Mouse (Mus musculus): ENCODE measurements around the gene Ebp. TPM values are rescaled to one million over a fixed set of nuclear protein-coding genes. Genes with fewer than 3 reads are reported as not detected.

The Ebp gene
- polyA plus RNA-seq, 1 experiment from 2014 or later = 39.3 TPM

DNA sequence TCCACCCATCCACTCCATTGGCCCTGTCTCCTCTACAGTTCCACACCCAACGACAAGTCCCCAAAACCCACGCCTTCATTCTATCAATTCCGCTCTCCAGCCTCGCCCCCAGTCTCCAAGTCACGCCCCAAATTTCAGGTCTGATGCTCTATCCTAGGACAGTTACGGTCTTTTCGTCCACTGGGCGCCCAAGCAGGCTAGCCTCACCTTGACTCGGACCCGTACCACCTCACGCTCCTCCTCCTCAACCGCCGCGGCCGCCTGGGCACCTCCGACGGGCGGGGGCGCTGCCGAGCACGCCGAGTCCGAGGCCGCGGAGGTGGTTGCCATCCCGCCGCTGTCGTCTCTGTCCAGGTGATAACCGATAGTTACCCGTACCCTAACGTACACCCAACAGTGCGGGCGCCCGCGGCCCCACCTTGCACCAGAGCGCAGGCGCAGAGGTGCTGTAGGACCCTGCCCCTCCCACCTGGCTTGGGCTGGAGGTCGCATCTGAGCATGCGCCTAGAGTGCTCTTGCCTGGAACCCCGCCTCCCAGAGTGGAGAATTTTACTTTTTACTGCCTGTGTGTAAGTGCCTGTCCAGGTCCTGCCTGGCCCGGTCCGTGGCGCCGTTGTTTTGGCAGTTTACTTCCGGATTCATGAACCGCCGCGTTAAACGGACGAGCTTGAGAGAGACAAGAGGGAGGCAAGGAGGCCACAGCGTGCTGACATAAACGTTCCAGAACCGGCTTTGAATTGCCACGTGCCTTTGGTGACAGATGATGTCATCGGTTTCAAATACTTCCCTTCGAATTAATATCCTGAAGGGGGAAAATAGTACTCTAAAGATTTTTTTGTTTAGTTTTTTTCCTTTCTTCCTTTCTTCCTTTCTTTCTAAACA lies 17.6 kb downstream of the Ebp start, which contains the start of gene Tbc1d25:
Gene Tbc1d25, minus strand, starts transcription at position 678 of the 882 bp plus-strand sequence.
- peak; percentile 82 for DNase-seq (ENCODE audit: low spot score)
- peak within 1 kb of the TSS; percentile 54 for H3K4me3 ChIP-seq (ENCODE audit: low read depth, low read length)
- no peaks in the 10 kb centered on the region for H3K36me3 ChIP-seq (ENCODE audit: control insufficient read depth, insufficient read depth, low read length)
- peak within 1 kb of the TSS; percentile 37 for H3K4me2 ChIP-seq (replicated peaks; ENCODE audit: low read depth, low read length)
- no peaks in the 10 kb centered on the region for H3K4me1 ChIP-seq (replicated peaks; ENCODE audit: control insufficient read depth, insufficient read depth, low read length)
- H3K9ac ChIP-seq (ENCODE audit: low read depth, low read length) = peak within 1 kb of the TSS; percentile 54
- no peaks in the 10 kb centered on the region for H3K9me3 ChIP-seq (ENCODE audit: control insufficient read depth, low read length)
- H3K27me3 ChIP-seq (ENCODE audit: control insufficient read depth, insufficient read depth, low read length) = no peaks in the 10 kb centered on the region
- WGBS = 17% methylated on average over 54 of the region's 56 CpGs
- ATAC-seq (ENCODE audit: low FRiP score) = peak; percentile 90
- H3K27ac ChIP-seq (ENCODE audit: low read depth, low read length) = no peak within 1 kb of the TSS

DNA sequence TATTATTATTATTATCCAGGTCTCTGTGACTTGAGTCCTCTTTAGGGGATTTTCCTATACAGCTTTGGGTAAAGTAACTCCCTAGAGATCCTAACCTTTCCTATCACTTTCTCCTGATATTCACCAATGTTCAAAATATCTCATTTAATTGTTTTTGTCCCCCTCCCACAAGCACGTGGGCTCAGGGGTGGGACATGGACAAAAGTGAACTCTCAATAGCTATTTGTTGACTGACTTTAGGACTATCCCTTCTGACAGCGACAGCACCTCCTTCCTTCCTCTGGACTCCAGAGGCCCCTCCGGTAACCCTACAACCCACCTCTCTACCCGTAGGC lies 18.2 kb downstream of the Ebp start:
- Histone ChIP-seq H3K4me3 (ENCODE audit: low read depth, low read length) (peak overlapping the region; percentile 54), H3K27ac (ENCODE audit: low read depth, low read length) (no peak overlapping the region), H3K4me1 (replicated peaks; ENCODE audit: control insufficient read depth, insufficient read depth, low read length) (no peaks in the 10 kb centered on the region), H3K36me3 (ENCODE audit: control insufficient read depth, insufficient read depth, low read length) (no peaks in the 10 kb centered on the region), H3K9ac (ENCODE audit: low read depth, low read length) (peak overlapping the region; percentile 54), H3K9me3 (ENCODE audit: control insufficient read depth, low read length) (no peaks in the 10 kb centered on the region), H3K4me2 (replicated peaks; ENCODE audit: low read depth, low read length) (peak overlapping the region; percentile 37), H3K27me3 (ENCODE audit: control insufficient read depth, insufficient read depth, low read length) (no peaks in the 10 kb centered on the region)
- ATAC-seq (ENCODE audit: low FRiP score) (no peak; the same call in 1 of the 2 replicates), DNase-seq (ENCODE audit: low spot score) (no peak)
- WGBS = 19% methylated on average over 4 of the region's 4 CpGs

DNA sequence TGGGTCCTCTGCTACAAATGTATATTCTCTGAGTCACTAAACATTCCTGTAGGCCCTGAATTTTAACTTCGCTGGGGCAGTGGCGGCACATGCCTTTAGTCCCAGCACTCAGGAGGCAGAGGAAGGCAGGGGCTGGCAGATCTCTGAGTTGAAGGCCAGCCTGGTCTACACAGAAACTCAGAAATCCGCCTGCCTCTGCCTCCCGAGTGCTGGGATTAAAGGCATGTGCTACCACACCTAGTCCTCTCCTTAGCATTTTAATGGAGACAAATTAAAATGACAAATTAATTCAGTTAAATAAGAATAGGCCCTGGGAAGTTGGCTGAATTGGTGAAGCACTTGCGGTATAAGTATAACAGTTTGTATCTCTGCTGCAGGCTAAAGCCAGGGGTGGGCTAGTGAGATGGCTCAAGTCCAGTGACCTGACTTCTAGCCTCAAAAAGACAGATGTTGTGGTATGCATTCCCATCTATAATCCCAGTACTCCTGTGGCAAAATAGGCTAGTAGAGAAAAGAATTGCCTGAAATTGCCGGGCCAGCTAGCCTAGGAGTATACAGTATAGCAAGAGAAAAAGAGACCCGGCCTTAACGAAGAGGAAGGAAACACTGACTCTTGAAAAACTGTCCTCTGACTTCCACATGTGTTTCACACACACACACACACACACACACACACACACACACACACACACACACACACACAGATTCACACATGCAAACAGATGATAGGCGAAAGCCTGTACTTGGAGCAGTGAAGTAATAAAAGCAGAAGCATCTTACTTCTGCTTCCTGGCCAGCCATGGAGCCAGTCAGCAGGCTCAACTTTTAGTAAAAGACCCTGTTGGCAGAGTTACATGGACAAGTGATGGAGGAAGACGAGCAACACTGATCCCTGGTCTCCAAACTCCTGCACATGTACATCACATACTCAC lies 25.3 kb downstream of the Ebp start:
- DNase-seq (ENCODE audit: low spot score) (no peak), ATAC-seq (ENCODE audit: low FRiP score) (no peak)
- Histone ChIP-seq H3K9me3 (ENCODE audit: control insufficient read depth, low read length) (no peaks in the 10 kb centered on the region), H3K36me3 (ENCODE audit: control insufficient read depth, insufficient read depth, low read length) (no peaks in the 10 kb centered on the region), H3K27ac (ENCODE audit: low read depth, low read length) (no peak overlapping the region), H3K27me3 (ENCODE audit: control insufficient read depth, insufficient read depth, low read length) (no peaks in the 10 kb centered on the region), H3K9ac (ENCODE audit: low read depth, low read length) (no peak overlapping the region), H3K4me1 (replicated peaks; ENCODE audit: control insufficient read depth, insufficient read depth, low read length) (no peaks in the 10 kb centered on the region), H3K4me3 (ENCODE audit: low read depth, low read length) (no peak overlapping the region), H3K4me2 (replicated peaks; ENCODE audit: low read depth, low read length) (no peak overlapping the region)
- 94% methylated on average over 10 of the region's 10 CpGs for WGBS

DNA sequence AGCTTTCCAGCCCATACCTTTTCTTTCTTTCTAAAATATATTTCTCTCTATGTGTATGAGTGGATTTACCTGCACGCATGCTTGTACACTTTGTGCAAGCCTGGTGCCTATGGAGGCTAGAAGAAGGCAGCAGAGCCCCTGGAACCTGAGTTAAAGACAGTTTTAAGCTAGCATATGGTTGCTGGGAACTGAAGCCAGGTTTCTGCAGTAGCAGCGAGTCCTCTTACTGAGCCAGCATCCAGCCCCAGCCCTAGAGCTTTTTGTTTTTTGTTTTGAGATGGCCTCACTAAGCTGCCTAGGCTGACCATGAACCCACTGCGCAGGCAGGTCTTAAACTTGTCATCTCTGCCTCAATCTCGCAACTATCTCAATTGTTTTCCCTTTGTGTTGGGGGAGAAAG lies 28.8 kb downstream of the Ebp start:
- H3K9me3 ChIP-seq (ENCODE audit: control insufficient read depth, low read length) = no peaks in the 10 kb centered on the region
- no peak for DNase-seq (ENCODE audit: low spot score)

DNA sequence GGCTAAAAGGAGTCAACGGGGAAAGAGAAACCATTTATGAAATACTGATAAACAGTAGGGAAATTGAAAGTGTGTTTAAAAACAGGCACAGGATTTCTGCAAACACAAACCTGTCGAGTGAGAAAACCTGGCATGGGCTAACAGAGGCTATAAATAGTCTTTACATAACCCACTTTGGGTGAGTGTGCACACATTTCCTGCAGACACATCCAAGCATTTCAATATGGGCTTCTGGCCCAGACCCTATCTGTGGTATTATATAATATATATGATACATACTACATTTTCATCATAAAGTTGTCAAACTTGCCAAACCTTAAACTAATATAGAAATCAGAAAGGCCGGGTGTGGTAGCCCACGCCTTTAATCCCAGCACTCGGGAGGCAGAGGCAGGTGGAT lies 30.2 kb downstream of the Ebp start:
- Histone ChIP-seq H3K4me2 (replicated peaks; ENCODE audit: low read depth, low read length) (no peak overlapping the region), H3K4me1 (replicated peaks; ENCODE audit: control insufficient read depth, insufficient read depth, low read length) (no peaks in the 10 kb centered on the region)
- whole genome bisulfite sequencing = 90% methylated on average over 5 of the region's 5 CpGs

More for the DNA sequence above, 28.8 kb downstream of the Ebp start:
- Histone ChIP-seq H3K4me2 (replicated peaks; ENCODE audit: low read depth, low read length) (no peak overlapping the region), H3K4me1 (replicated peaks; ENCODE audit: control insufficient read depth, insufficient read depth, low read length) (no peaks in the 10 kb centered on the region), H3K27ac (ENCODE audit: low read depth, low read length) (no peak overlapping the region), H3K36me3 (ENCODE audit: control insufficient read depth, insufficient read depth, low read length) (no peaks in the 10 kb centered on the region), H3K27me3 (ENCODE audit: control insufficient read depth, insufficient read depth, low read length) (no peaks in the 10 kb centered on the region), H3K9ac (ENCODE audit: low read depth, low read length) (no peak overlapping the region), H3K4me3 (ENCODE audit: low read depth, low read length) (no peak overlapping the region)
- no peak for ATAC-seq (ENCODE audit: low FRiP score)
- 90% methylated on average over 4 of the region's 4 CpGs for WGBS

DNA sequence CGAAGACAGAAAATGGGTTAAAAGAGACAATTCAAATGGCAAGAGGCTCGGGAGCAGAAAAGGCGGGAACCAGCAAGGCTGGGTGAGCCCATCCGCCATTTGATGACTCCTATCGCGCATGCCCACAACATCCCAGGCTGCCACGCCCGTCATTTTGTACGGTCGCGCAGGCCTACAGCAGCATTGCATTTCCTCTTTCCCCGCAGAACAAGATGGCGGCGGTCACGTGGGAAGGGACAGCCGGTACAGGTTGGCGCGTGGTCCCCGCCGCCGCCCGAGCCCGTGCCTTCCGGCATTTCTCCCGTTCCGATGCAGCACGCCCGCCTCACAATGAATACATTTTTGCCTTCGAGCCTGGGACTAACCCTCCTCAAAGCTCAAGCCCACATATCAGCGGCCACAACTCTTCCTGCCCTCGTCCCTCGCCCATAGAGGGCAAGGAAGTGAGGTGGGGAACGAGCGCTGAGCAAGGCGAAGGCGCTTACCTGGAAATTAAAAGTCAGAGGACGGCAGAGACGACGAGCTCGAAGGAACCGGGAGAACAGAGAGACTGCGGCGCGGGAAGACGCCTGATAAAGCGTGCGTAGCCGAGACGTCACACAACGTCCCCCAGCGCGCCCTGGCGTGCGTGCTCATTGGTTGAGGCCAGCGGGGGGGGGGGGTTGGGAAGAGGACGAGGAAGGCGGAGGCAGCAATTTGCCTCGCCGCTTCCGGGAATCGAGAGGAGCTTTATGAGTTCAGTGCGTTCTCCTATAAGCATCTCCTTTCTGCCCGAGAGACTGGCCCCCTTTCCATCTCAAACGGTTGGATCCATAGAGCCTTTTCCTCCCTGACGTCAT lies 47.9 kb downstream of the Ebp start, which contains the start of gene Rbm3:
Gene Rbm3, minus strand, starts transcription at position 728 of the 839 bp plus-strand sequence.
- peak within 1 kb of the TSS; percentile 88 for H3K27ac ChIP-seq (ENCODE audit: low read depth, low read length)

More for the DNA sequence above, 30.2 kb downstream of the Ebp start:
- Histone ChIP-seq H3K27me3 (ENCODE audit: control insufficient read depth, insufficient read depth, low read length) (no peaks in the 10 kb centered on the region), H3K36me3 (ENCODE audit: control insufficient read depth, insufficient read depth, low read length) (no peaks in the 10 kb centered on the region), H3K4me3 (ENCODE audit: low read depth, low read length) (no peak overlapping the region), H3K27ac (ENCODE audit: low read depth, low read length) (no peak overlapping the region), H3K9ac (ENCODE audit: low read depth, low read length) (no peak overlapping the region), H3K9me3 (ENCODE audit: control insufficient read depth, low read length) (no peaks in the 10 kb centered on the region)
- ATAC-seq (ENCODE audit: low FRiP score) (no peak), DNase-seq (ENCODE audit: low spot score) (no peak)

DNA sequence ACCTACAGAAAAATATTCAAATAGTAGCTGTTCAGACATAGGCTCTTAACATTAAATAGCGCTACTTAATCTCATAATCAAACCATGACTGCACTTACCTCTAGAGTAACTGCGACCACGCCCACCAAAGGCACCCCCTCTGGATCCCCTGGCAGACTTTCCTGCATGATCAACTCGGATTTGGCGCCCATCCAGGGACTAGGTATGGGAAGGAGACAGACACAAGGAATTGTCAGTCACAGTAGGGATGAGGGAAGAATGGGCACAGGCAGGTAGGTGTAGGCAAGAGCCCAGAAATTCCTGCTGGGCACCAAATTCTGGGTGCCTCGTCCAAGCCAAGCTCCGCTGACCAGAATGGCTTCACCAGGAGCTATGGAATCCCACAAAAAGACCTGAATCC lies 49.6 kb downstream of the Ebp start:
- Histone ChIP-seq H3K4me1 (replicated peaks; ENCODE audit: control insufficient read depth, insufficient read depth, low read length) (peaks cover 4% of the 10 kb centered on the region; the same call in 1 of the 2 replicates), H3K27ac (ENCODE audit: low read depth, low read length) (no peak overlapping the region), H3K4me3 (ENCODE audit: low read depth, low read length) (peak overlapping the region; percentile 57), H3K9me3 (ENCODE audit: control insufficient read depth, low read length) (no peaks in the 10 kb centered on the region), H3K36me3 (ENCODE audit: control insufficient read depth, insufficient read depth, low read length) (no peaks in the 10 kb centered on the region), H3K4me2 (replicated peaks; ENCODE audit: low read depth, low read length) (peak overlapping the region; percentile 72), H3K27me3 (ENCODE audit: control insufficient read depth, insufficient read depth, low read length) (no peaks in the 10 kb centered on the region), H3K9ac (ENCODE audit: low read depth, low read length) (peak overlapping the region; percentile 83; the same call in 1 of the 2 replicates)
- DNase-seq (ENCODE audit: low spot score) (no peak), ATAC-seq (ENCODE audit: low FRiP score) (no peak)
- WGBS = 77% methylated on average over 7 of the region's 7 CpGs

More for the DNA sequence above, 47.9 kb downstream of the Ebp start, which contains the start of gene Rbm3:
- Histone ChIP-seq H3K9ac (ENCODE audit: low read depth, low read length) (peak within 1 kb of the TSS; percentile 83), H3K36me3 (ENCODE audit: control insufficient read depth, insufficient read depth, low read length) (no peaks in the 10 kb centered on the region), H3K4me1 (replicated peaks; ENCODE audit: control insufficient read depth, insufficient read depth, low read length) (peaks cover 4% of the 10 kb centered on the region; the same call in 1 of the 2 replicates), H3K9me3 (ENCODE audit: control insufficient read depth, low read length) (no peaks in the 10 kb centered on the region), H3K4me3 (ENCODE audit: low read depth, low read length) (peak within 1 kb of the TSS; percentile 57), H3K4me2 (replicated peaks; ENCODE audit: low read depth, low read length) (peak within 1 kb of the TSS; percentile 72), H3K27me3 (ENCODE audit: control insufficient read depth, insufficient read depth, low read length) (no peaks in the 10 kb centered on the region)
- ATAC-seq (ENCODE audit: low FRiP score) (peak; percentile 97), DNase-seq (ENCODE audit: low spot score) (peak; percentile 83)
- 12% methylated on average over 56 of the region's 65 CpGs for WGBS

DNA sequence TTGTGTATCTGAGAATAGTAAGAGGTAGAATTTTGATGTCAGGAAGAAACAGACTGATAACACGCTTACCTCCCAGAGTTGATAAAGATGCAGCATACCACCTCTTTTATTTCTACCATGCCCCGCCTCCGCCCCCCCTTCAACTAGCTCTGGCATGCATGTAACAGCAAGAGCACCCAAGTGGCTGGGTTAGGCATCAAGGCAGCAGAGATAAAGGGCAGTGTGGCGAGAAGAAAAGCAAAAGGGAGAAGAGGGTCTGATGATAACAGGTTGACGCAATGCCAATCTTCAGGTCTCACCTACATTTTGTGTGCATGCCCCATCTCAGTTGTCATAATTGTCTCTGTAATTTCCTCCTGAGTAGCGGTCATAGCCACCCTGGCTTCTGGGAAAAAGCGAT lies 50.4 kb downstream of the Ebp start:
- no peak for ATAC-seq (ENCODE audit: low FRiP score)
- Histone ChIP-seq H3K9me3 (ENCODE audit: control insufficient read depth, low read length) (no peaks in the 10 kb centered on the region), H3K36me3 (ENCODE audit: control insufficient read depth, insufficient read depth, low read length) (no peaks in the 10 kb centered on the region), H3K4me1 (replicated peaks; ENCODE audit: control insufficient read depth, insufficient read depth, low read length) (peaks cover 4% of the 10 kb centered on the region; the same call in 1 of the 2 replicates), H3K27me3 (ENCODE audit: control insufficient read depth, insufficient read depth, low read length) (no peaks in the 10 kb centered on the region), H3K4me3 (ENCODE audit: low read depth, low read length) (no peak overlapping the region), H3K4me2 (replicated peaks; ENCODE audit: low read depth, low read length) (no peak overlapping the region), H3K27ac (ENCODE audit: low read depth, low read length) (no peak overlapping the region), H3K9ac (ENCODE audit: low read depth, low read length) (no peak overlapping the region)
- DNase-seq (ENCODE audit: low spot score) = no peak
- 87% methylated on average over 7 of the region's 7 CpGs for WGBS
